Mouse (Mus musculus): ENCODE measurements around the gene Gm21976.

DNA sequence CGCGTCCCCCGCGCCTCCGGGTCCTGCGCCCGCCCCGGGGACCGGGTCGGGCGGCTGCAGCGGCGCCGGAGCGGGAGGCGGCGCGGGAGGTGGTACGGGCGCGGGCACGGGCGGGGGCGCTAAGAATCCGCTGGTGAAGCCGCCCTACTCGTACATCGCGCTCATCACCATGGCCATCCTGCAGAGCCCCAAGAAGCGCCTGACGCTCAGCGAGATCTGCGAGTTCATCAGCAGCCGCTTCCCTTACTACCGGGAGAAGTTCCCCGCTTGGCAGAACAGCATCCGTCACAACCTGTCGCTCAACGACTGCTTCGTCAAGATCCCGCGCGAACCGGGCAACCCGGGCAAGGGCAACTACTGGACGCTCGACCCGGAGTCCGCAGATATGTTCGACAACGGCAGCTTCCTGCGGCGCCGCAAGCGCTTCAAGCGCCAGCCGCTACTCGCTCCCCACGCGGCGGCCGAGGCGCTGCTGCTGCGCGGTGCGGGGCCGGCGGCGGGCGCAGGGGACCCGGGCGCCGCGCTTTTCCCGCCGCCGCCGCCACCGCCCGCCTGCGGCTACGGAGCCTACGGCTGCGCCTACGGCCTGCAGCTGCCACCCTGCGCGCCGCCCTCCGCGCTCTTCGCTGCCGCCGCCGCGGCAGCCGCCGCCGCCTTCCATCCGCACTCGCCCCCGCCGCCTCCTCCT lies 75.3 kb downstream of the Gm21976 start:
- no peak for TF ChIP-seq CTCF (IDR thresholded peaks at IDR 0.05; ENCODE audit: extremely low read depth, insufficient read depth, insufficient read length, insufficient replicate concordance)
- TF ChIP-seq POLR2A (IDR thresholded peaks at IDR 0.05; ENCODE audit: low read depth, low read length) = no peak
